Mouse (Mus musculus) right cerebral cortex, adult 2 months (tissue): ENCODE measurements at regions not wholly inside any gene's neighbourhood (a gene's known extent, or its start where the extent isn't known, plus 50 kb on each side); places are given as distances from the start of the nearest gene placed in this dataset.

Experiments
- DNase-seq, 2 experiments: peaks; one replicate each; pipeline ENCODE4 v3.0.0; 2021 to 2022; ENCODE audit warnings: low spot score in 2 of 2

GRCm38 (mm10) chr3:47866061-47866460 lies 1418.0 kb upstream of the Pabpc4l start:
- DNase-seq: no peak

DNA sequence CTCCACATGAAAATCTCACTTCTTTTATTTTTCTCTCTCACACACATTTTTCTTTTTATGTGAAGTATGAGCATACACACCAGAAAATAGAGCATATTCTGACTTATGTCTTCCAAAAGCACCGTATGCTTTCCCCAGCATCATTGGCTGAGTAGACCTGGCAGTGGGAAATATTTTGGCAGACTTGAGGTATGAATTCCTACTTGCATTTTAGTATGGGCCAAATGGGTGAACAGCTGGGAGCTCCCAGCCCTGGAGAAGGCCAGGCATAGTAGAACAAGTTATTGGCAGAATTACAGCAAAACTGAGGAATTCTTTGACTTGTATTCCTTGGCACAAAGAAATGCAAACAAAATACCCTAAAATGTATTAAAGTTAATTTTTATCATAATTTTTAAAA lies 1415.6 kb upstream of the Pabpc4l start:
- peak in 1 of 2 experiments; percentile 3 for DNase-seq

DNA sequence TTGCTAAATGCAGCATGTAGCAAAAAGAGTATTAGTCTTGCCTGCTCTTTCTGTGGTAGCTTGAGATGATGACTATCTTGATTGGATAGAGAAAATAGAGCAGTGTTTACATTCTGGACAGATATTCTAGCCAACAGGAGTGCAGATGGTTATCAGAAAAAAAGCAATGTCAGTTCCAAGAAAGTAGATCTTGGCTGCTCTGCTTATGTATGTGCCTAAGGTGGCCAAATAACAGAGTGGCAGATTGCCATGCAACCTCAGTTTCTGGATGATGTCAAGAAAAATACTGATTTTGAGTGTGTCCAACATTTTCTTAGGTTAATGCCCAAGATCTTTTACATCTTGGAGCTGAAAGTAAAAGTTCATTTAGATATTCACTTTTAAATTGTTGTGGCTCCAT lies 1397.6 kb upstream of the Pabpc4l start:
- DNase-seq: no peak

GRCm38 (mm10) chr3:47836541-47837240 lies 1388.7 kb upstream of the Pabpc4l start:
- DNase-seq: no peak

DNA sequence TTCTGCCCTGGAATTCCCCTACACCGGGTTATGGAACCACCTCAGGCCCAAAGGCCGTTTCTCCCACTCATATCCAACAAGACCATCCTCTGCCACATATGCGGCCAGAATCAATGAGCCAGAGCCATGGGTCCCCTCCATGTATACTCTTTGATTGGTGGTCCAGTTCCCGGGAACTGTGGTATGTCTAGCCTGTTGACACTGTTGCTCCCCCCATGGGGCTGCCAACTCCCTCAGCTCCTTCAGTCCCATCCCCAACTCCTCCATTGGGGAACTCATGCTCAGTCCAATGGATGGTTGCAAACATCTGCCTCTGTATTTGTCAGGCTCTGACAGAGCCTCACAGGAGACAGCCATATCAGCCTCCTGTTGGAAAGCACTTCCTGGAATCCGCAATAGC lies 1370.3 kb upstream of the Pabpc4l start:
- DNase-seq: no peak

GRCm38 (mm10) chr3:47817564-47817963 lies 1369.5 kb upstream of the Pabpc4l start:
- no peak for DNase-seq
